Mouse (Mus musculus) liver, embryonic 12.5 days (tissue): Measurements from ENCODE around the gene Ces1a. TPM values are rescaled to one million over a fixed set of nuclear protein-coding genes. Genes with fewer than 3 reads are reported as not detected.

Experiments used
- ATAC-seq: fragments of 200-750 bp; cut with Nextera tagmentation; 2 replicates; pipeline ENCODE4 v1.8.0; 2017; ENCODE audit warnings: moderate number of reproducible peaks, mild to moderate bottlenecking, moderate library complexity
- H3K27ac ChIP-seq: fragments of 300-500 bp; sonication (generic); 2 replicates; pipeline ENCODE4 v1.5.1; 2016; ENCODE audit warnings: mild to moderate bottlenecking
- H3K27me3 ChIP-seq: fragments of 300-500 bp; sonication (generic); replicated peaks from 2 replicates; pipeline ENCODE4 v1.6.1; 2016; ENCODE audit warnings: mild to moderate bottlenecking, moderate library complexity
- H3K36me3 ChIP-seq: fragments of 300-500 bp; sonication (generic); 2 replicates; pipeline ENCODE4 v1.6.1; 2016; ENCODE audit warnings: mild to moderate bottlenecking, moderate library complexity
- H3K4me1 ChIP-seq: fragments of 300-500 bp; sonication (generic); 2 replicates; pipeline ENCODE4 v1.6.1; 2016
- H3K4me2 ChIP-seq: fragments of 300-500 bp; sonication (generic); 2 replicates; pipeline ENCODE4 v1.6.1; 2016; ENCODE audit warnings: mild to moderate bottlenecking, moderate library complexity
- H3K4me3 ChIP-seq: fragments of 300-500 bp; sonication (generic); 2 replicates; pipeline ENCODE4 v1.5.1; 2016; ENCODE audit warnings: mild to moderate bottlenecking, moderate library complexity
- H3K9ac ChIP-seq: fragments of 300-500 bp; sonication (generic); 2 replicates; pipeline ENCODE4 v1.6.1; 2016; ENCODE audit warnings: mild to moderate bottlenecking, moderate library complexity
- H3K9me3 ChIP-seq: fragments of 300-500 bp; sonication (generic); replicated peaks from 2 replicates; pipeline ENCODE4 v1.6.1; 2016; ENCODE audit warnings: mild to moderate bottlenecking, moderate library complexity
- WGBS: fragments of 180-500 bp; shearing (Covaris S2); methylation state at CpG from one replicate; pipeline ENCODE4 v1.1.7; 2016; ENCODE audit not compliant: insufficient replicate concordance; 5-methylcytosine and 5-hydroxymethylcytosine counted together
- polyA plus RNA-seq: library from polyadenylated mRNA; unstranded; fragments of >200 nt; fragmentation: Nextera tagmentation; extraction: Ambion mirVana; gene quantifications from 2 replicates; pipeline ENCODE4 v1.2.1, GENCODE M21; 2016

The Ces1a gene
- polyA plus RNA-seq, result not detected in 2 replicates

- Histone ChIP-seq H3K9ac (no peak within 1 kb of the TSS), H3K27ac (no peak within 1 kb of the TSS), H3K4me2 (no peak within 1 kb of the TSS), H3K4me1 (no peaks in the 10 kb centered on the region), H3K36me3 (no peaks in the 10 kb centered on the region), H3K4me3 (no peak within 1 kb of the TSS), H3K27me3 (no peaks in the 10 kb centered on the region), H3K9me3 (no peaks in the 10 kb centered on the region)
- 57% methylated on average over 3 of the region's 3 CpGs for WGBS
- no peak for ATAC-seq
Measured at GRCm38 (mm10) chr8:93048092-93048491, at the start of gene Ces1a. Gene Ces1a, minus strand, starts transcription at chr8:93048192.

DNA sequence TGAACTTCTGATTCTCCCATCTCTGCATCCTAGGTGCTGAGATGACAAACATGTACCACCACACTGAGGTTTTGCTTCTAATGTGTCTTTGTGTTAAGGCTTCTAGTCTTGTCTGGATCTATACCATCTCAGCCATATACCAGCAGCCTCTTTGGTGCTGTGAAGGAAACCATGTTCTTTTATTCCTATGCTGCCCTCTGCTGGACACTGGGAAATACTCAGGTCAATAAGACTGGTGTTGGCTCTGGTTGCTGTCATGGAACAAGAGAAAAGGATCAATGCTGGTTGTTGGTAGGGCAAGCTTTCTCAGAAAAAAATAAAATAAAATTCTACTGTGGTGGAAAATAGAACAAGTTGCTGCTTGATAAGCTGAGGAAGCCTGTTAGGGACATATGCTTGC lies 47.4 kb upstream of the Ces1a start:
- H3K4me2 ChIP-seq, result no peak overlapping the region
- H3K27me3 ChIP-seq, result no peaks in the 10 kb centered on the region
- ATAC-seq, result no peak
- no peaks in the 10 kb centered on the region for H3K36me3 ChIP-seq
- no peak overlapping the region for H3K9ac ChIP-seq
- no peaks in the 10 kb centered on the region for H3K4me1 ChIP-seq
- H3K9me3 ChIP-seq, result no peaks in the 10 kb centered on the region
- H3K27ac ChIP-seq, result no peak overlapping the region
- H3K4me3 ChIP-seq, result no peak overlapping the region

- Histone ChIP-seq H3K27me3 (no peaks in the 10 kb centered on the region), H3K9me3 (no peaks in the 10 kb centered on the region), H3K27ac (no peak overlapping the region), H3K36me3 (no peaks in the 10 kb centered on the region), H3K4me3 (no peak overlapping the region), H3K4me1 (no peaks in the 10 kb centered on the region), H3K9ac (no peak overlapping the region), H3K4me2 (no peak overlapping the region)
- 41% methylated on average over 1 of the region's 1 CpGs for WGBS
- no peak for ATAC-seq
Measured at GRCm38 (mm10) chr8:93091324-93091723, 43.3 kb upstream of the Ces1a start.

- Histone ChIP-seq H3K4me2 (no peak overlapping the region), H3K9me3 (no peaks in the 10 kb centered on the region), H3K27me3 (no peaks in the 10 kb centered on the region), H3K4me3 (no peak overlapping the region), H3K27ac (no peak overlapping the region), H3K9ac (no peak overlapping the region), H3K4me1 (no peaks in the 10 kb centered on the region), H3K36me3 (no peaks in the 10 kb centered on the region)
- no peak for ATAC-seq
- 14% methylated on average over 2 of the region's 2 CpGs for WGBS
Measured at GRCm38 (mm10) chr8:93088686-93089122, 40.7 kb upstream of the Ces1a start.

- Histone ChIP-seq H3K4me1 (no peaks in the 10 kb centered on the region), H3K9ac (no peak overlapping the region), H3K4me2 (no peak overlapping the region), H3K9me3 (no peaks in the 10 kb centered on the region), H3K27me3 (no peaks in the 10 kb centered on the region), H3K27ac (no peak overlapping the region), H3K4me3 (no peak overlapping the region), H3K36me3 (no peaks in the 10 kb centered on the region)
- 23% methylated on average over 7 of the region's 7 CpGs for WGBS
- no peak for ATAC-seq
Measured at GRCm38 (mm10) chr8:93088193-93088592, 40.2 kb upstream of the Ces1a start.

DNA sequence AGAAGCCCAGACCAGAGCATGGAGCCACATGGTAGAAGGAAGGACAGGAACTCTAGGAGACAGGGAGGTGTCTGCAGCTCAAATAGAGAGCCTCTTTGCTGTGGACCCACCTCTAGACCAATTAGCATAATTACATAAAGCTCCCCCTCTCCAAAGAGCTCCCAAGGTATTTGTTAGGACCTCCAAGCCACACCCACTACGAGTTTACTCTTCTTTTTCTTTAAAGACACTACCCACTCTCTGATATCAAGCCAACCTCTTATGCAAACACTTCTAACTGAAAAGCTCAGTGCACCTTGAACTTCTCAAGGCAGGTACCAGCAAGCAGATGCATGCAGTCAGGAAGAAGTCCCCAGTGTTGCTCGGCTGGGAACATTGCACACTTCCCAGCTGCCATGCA lies 31.9 kb upstream of the Ces1a start, which contains the start of gene Ces1b:
Ces1b (minus strand) TSS at position 131 of the 400 bp plus-strand sequence.
- H3K36me3 ChIP-seq, result no peaks in the 10 kb centered on the region
- no peak within 1 kb of the TSS for H3K9ac ChIP-seq
- H3K27ac ChIP-seq, result no peak within 1 kb of the TSS
- no peak within 1 kb of the TSS for H3K4me2 ChIP-seq
- no peak for ATAC-seq
- H3K4me3 ChIP-seq, result no peak within 1 kb of the TSS
- 60% methylated on average over 2 of the region's 2 CpGs for WGBS
- H3K4me1 ChIP-seq, result no peaks in the 10 kb centered on the region
- no peaks in the 10 kb centered on the region for H3K27me3 ChIP-seq
- no peaks in the 10 kb centered on the region for H3K9me3 ChIP-seq

DNA sequence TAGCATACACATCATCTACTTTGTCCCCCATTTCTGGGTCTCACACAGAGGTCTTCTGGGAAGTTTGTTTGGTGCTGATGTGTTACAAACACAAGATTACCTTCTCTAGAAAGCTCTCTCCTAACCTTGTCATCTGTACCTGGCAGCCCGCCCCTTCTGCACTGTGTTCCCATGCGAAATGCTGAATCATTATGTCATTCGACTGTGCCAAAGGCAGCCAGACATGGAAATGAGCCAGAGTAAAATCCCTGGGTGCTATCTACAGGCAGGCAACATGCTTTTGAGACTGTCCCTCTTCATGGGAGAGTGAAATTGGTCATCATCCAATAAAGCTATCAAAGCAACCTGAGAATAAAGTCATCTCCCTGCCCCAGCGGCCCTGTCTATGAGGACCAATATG lies 27.3 kb upstream of the Ces1a start:
- no peak overlapping the region for H3K9ac ChIP-seq
- no peaks in the 10 kb centered on the region for H3K27me3 ChIP-seq
- no peaks in the 10 kb centered on the region for H3K36me3 ChIP-seq
- ATAC-seq, result no peak
- H3K9me3 ChIP-seq, result no peaks in the 10 kb centered on the region
- no peak overlapping the region for H3K4me2 ChIP-seq
- H3K4me3 ChIP-seq, result no peak overlapping the region
- 73% methylated on average over 4 of the region's 4 CpGs for WGBS
- H3K4me1 ChIP-seq, result no peaks in the 10 kb centered on the region
- H3K27ac ChIP-seq, result no peak overlapping the region

GRCm38 (mm10) chr8:93063416-93064117 lies 15.6 kb upstream of the Ces1a start:
- 67% methylated on average over 3 of the region's 3 CpGs for WGBS
- Histone ChIP-seq H3K27me3 (no peaks in the 10 kb centered on the region), H3K4me3 (no peak overlapping the region), H3K4me1 (no peaks in the 10 kb centered on the region), H3K9me3 (no peaks in the 10 kb centered on the region), H3K36me3 (no peaks in the 10 kb centered on the region), H3K9ac (no peak overlapping the region), H3K4me2 (no peak overlapping the region), H3K27ac (no peak overlapping the region)
- no peak for ATAC-seq

DNA sequence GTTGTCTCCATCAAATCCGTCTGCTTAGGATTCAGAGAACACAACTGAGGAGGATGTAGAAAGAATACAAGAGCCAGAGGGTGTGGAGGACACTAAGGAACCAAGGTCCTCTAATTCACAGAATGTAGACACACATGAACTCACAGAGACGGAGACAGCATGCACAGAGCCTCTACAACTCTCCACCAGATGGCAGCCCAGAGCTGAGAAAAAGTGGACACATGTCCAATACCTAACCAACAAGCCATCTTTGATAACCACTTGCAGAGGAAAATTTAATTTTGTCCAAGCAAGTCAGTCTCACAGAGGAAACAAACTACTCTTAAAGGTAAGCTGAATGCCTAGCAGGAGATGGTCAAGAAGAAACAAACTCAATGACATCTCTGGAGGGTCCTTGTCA lies 11.2 kb upstream of the Ces1a start:
- H3K27ac ChIP-seq, result no peak overlapping the region
- no peak overlapping the region for H3K4me2 ChIP-seq
- H3K36me3 ChIP-seq, result no peaks in the 10 kb centered on the region
- H3K9me3 ChIP-seq, result no peaks in the 10 kb centered on the region
- ATAC-seq, result no peak
- no peak overlapping the region for H3K9ac ChIP-seq
- no peaks in the 10 kb centered on the region for H3K4me1 ChIP-seq
- no peaks in the 10 kb centered on the region for H3K27me3 ChIP-seq
- 19% methylated on average over 2 of the region's 2 CpGs for WGBS
- no peak overlapping the region for H3K4me3 ChIP-seq

GRCm38 (mm10) chr8:93055238-93055637 lies 7.2 kb upstream of the Ces1a start:
- no peak for ATAC-seq
- WGBS, result 24% methylated on average over 2 of the region's 2 CpGs

GRCm38 (mm10) chr8:93048510-93049416 lies 771 bp upstream of the Ces1a start:
- H3K36me3 ChIP-seq, result no peaks in the 10 kb centered on the region
- WGBS, result 44% methylated on average over 4 of the region's 4 CpGs
- H3K4me2 ChIP-seq, result no peak overlapping the region
- no peak overlapping the region for H3K9ac ChIP-seq
- H3K27me3 ChIP-seq, result no peaks in the 10 kb centered on the region
- H3K27ac ChIP-seq, result no peak overlapping the region
- no peaks in the 10 kb centered on the region for H3K4me1 ChIP-seq
- no peak overlapping the region for H3K4me3 ChIP-seq
- H3K9me3 ChIP-seq, result no peaks in the 10 kb centered on the region
- no peak for ATAC-seq

More at GRCm38 (mm10) chr8:93055238-93055637, 7.2 kb upstream of the Ces1a start:
- H3K4me1 ChIP-seq, result no peaks in the 10 kb centered on the region
- no peak overlapping the region for H3K4me2 ChIP-seq
- no peak overlapping the region for H3K27ac ChIP-seq
- no peaks in the 10 kb centered on the region for H3K9me3 ChIP-seq
- H3K9ac ChIP-seq, result no peak overlapping the region
- no peak overlapping the region for H3K4me3 ChIP-seq
- H3K27me3 ChIP-seq, result no peaks in the 10 kb centered on the region
- no peaks in the 10 kb centered on the region for H3K36me3 ChIP-seq

GRCm38 (mm10) chr8:93043083-93043482 lies 4.9 kb downstream of the Ces1a start:
- H3K4me3 ChIP-seq, result no peak overlapping the region
- no peaks in the 10 kb centered on the region for H3K36me3 ChIP-seq
- H3K4me1 ChIP-seq, result no peaks in the 10 kb centered on the region
- no peak overlapping the region for H3K4me2 ChIP-seq
- H3K9me3 ChIP-seq, result no peaks in the 10 kb centered on the region
- 33% methylated on average over 1 of the region's 1 CpGs for WGBS
- H3K9ac ChIP-seq, result no peak overlapping the region
- no peak for ATAC-seq
- no peaks in the 10 kb centered on the region for H3K27me3 ChIP-seq
- H3K27ac ChIP-seq, result no peak overlapping the region
